Mouse (Mus musculus) hindbrain, embryonic 14.5 days (tissue): Measurements from ENCODE around the gene Carm1. TPM values are rescaled to one million over a fixed set of nuclear protein-coding genes. Genes with fewer than 3 reads are reported as not detected.
A peak's percentile ranks its signal among the peaks of the same experiment; 100 is the strongest.
"Not testable (repeated sequence)": the region's sequence is repeated elsewhere in the genome, so short reads cannot be mapped to it uniquely, and the experiment has no call there.

Source experiments
- ATAC-seq: fragments of 200-750 bp; cut with Nextera tagmentation; 2 replicates; pipeline ENCODE4 v1.8.0; 2017; ENCODE audit warnings: moderate number of reproducible peaks, mild to moderate bottlenecking, moderate TSS enrichment, moderate library complexity; ENCODE audit not compliant: low FRiP score
- DNase-seq: peaks from one replicate; pipeline ENCODE4 v3.0.0-alpha.2; 2015; ENCODE audit warnings: low spot score
- H3K27ac ChIP-seq: fragments of 300-500 bp; sonication (generic); 2 replicates; pipeline ENCODE4 v1.5.1; 2014; ENCODE audit warnings: mild to moderate bottlenecking, moderate library complexity
- H3K27me3 ChIP-seq: fragments of 300-500 bp; sonication (generic); 2 replicates; pipeline ENCODE4 v1.6.1; 2014; ENCODE audit warnings: mild to moderate bottlenecking, low read length, mixed read lengths; ENCODE audit not compliant: control insufficient read depth, insufficient read depth
- H3K36me3 ChIP-seq: fragments of 300-500 bp; sonication (generic); replicated peaks from 2 replicates; pipeline ENCODE4 v1.6.1; 2014; ENCODE audit not compliant: control insufficient read depth, insufficient read depth
- H3K4me1 ChIP-seq: fragments of 300-500 bp; sonication (generic); replicated peaks from 2 replicates; pipeline ENCODE4 v1.6.1; 2014; ENCODE audit warnings: antibody characterized with exemption, low read length, mixed read lengths; ENCODE audit not compliant: control insufficient read depth, insufficient read depth
- H3K4me2 ChIP-seq: fragments of 300-500 bp; sonication (generic); replicated peaks from 2 replicates; pipeline ENCODE4 v1.6.1; 2014; ENCODE audit warnings: mild to moderate bottlenecking, moderate library complexity
- H3K4me3 ChIP-seq: fragments of 300-500 bp; sonication (generic); replicated peaks from 2 replicates; pipeline ENCODE4 v1.5.1; 2014; ENCODE audit warnings: mild to moderate bottlenecking, low read length
- H3K9ac ChIP-seq: fragments of 300-500 bp; sonication (generic); 2 replicates; pipeline ENCODE4 v1.6.1; 2014
- H3K9me3 ChIP-seq: fragments of 300-500 bp; sonication (generic); 2 replicates; pipeline ENCODE4 v1.6.1; 2016; ENCODE audit warnings: low read length; ENCODE audit not compliant: control insufficient read depth
- WGBS: fragments of 180-500 bp; shearing (Covaris S2); extraction: QIAGEN DNeasy Blood & Tissue Kit; methylation state at CpG from one replicate; pipeline ENCODE4 v1.1.7; 2014; 5-methylcytosine and 5-hydroxymethylcytosine counted together
- polyA plus RNA-seq: library from polyadenylated mRNA; unstranded; fragments of >200 nt; fragmentation: Nextera tagmentation; extraction: Ambion mirVana; gene quantifications from 2 replicates; pipeline ENCODE4 v1.2.1, GENCODE M21; 2014

Gene Carm1
- polyA plus RNA-seq, 1 experiment from 2014 or later: 37.0 TPM

DNA sequence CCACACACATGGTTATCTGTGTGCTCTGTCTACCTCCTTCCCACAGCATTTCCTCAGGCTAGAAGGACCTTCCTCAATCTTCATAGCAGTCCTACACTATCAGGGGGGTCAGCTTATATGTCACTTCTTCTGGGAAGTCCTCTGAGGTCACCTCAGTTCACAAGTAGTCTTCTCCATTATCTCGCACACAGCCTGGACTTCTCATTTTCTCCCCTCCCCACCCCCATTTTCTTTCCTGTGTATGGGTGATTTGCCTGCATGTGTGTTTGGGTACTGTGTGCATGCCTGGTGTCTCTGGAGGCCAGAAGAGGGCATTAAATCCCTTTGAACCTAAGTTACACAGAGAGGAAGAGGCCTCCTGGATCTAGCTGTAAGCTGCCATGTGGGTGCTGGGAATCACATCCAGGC, 18.8 kb upstream of the Carm1 start:
- whole genome bisulfite sequencing: 71% methylated on average over 1 of the region's 1 CpGs
- Histone ChIP-seq H3K4me2 (no peak overlapping the region), H3K4me3 (no peak overlapping the region), H3K27ac (no peak overlapping the region), H3K4me1 (no peaks in the 10 kb centered on the region), H3K9me3 (no peaks in the 10 kb centered on the region), H3K36me3 (no peaks in the 10 kb centered on the region), H3K9ac (no peak overlapping the region), H3K27me3 (no peaks in the 10 kb centered on the region)
- ATAC-seq (no peak), DNase-seq (no peak)

GRCm38 (mm10) chr9:21536501-21536900, 10.2 kb upstream of the Carm1 start:
- WGBS: 96% methylated on average over 14 of the region's 14 CpGs
- no peak for DNase-seq
- Histone ChIP-seq H3K4me2 (no peak overlapping the region), H3K9ac (no peak overlapping the region), H3K4me1 (no peaks in the 10 kb centered on the region), H3K27ac (no peak overlapping the region), H3K36me3 (no peaks in the 10 kb centered on the region), H3K27me3 (no peaks in the 10 kb centered on the region), H3K4me3 (no peak overlapping the region), H3K9me3 (no peaks in the 10 kb centered on the region)
- no peak for ATAC-seq

GRCm38 (mm10) chr9:21537009-21537408, 9.7 kb upstream of the Carm1 start:
- DNase-seq (no peak), ATAC-seq (no peak)
- Histone ChIP-seq H3K4me1 (no peaks in the 10 kb centered on the region), H3K9me3 (no peaks in the 10 kb centered on the region), H3K4me2 (no peak overlapping the region), H3K9ac (no peak overlapping the region), H3K36me3 (no peaks in the 10 kb centered on the region), H3K27ac (no peak overlapping the region), H3K27me3 (no peaks in the 10 kb centered on the region), H3K4me3 (no peak overlapping the region)
- whole genome bisulfite sequencing: 88% methylated on average over 4 of the region's 4 CpGs

DNA sequence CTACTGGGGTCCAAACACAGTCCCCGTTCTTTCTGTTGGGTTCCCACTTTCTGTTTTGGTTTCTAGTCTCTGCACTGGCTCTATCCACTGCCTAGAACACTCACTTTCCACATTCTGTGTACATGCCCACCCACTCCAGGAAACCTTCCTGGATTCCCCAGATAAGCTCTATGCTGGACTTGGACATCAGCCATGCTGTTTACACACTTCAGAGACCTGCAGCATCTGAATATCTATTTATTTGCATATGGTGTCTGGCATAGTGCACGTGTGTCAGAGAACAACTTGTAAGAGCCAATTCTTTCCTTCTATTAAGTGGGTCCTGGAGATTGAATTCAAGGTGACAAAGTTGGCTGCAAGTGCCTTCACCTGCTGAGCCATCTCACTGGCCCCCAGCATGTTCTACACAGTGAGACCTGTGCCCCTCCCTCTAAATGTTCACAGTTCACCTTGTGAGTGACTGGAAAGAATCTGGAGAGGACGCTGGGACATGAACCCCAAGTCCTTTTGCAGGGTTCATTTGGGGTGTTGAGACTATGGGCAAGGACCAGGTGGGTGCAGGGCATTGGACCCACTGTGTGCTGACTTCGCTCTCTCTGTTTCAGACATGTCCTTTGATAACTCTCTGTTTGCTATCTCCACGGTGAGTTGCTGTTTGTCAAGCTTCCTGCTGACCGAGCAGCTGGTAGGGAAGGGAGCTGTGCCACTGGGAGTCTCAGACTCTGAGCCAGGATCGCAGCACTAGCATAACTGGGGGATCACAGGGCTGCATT, 6.5 kb upstream of the Carm1 start:
- WGBS: 77% methylated on average over 7 of the region's 7 CpGs
- Histone ChIP-seq H3K9ac (no peak overlapping the region), H3K4me1 (no peaks in the 10 kb centered on the region; the same call in 1 of the 2 replicates), H3K27ac (no peak overlapping the region), H3K9me3 (no peaks in the 10 kb centered on the region), H3K4me2 (no peak overlapping the region), H3K36me3 (no peaks in the 10 kb centered on the region), H3K27me3 (no peaks in the 10 kb centered on the region), H3K4me3 (no peak overlapping the region)
- DNase-seq (no peak), ATAC-seq (no peak)

DNA sequence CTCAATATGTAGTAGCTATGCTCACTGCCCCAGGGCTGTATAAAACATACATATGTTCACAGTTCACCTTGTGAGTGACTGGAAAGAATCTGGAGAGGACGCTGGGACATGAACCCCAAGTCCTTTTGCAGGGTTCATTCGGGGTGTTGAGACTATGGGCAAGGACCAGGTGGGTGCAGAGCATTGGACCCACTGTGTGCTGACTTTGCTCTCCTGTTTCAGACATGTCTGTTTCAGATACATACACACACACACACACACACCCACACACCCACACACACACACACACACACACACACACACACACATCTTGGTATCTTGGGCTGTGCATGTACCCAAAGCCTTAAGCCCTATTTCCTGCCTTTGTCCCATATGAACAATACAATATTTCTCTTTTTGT, 4.7 kb upstream of the Carm1 start:
- not testable (repeated sequence) for ATAC-seq, H3K4me2 ChIP-seq, H3K36me3 ChIP-seq, H3K27ac ChIP-seq, H3K27me3 ChIP-seq, DNase-seq, H3K9ac ChIP-seq, H3K4me1 ChIP-seq, H3K9me3 ChIP-seq, H3K4me3 ChIP-seq
- 89% methylated on average over 2 of the region's 2 CpGs for whole genome bisulfite sequencing

GRCm38 (mm10) chr9:21545351-21545915, 1.3 kb upstream of the Carm1 start:
- WGBS: 6% methylated on average over 9 of the region's 9 CpGs
- Histone ChIP-seq H3K27ac (peak overlapping the region; percentile 98), H3K27me3 (no peaks in the 10 kb centered on the region), H3K9ac (peak overlapping the region; percentile 98), H3K4me1 (peaks cover 15% of the 10 kb centered on the region), H3K9me3 (no peaks in the 10 kb centered on the region), H3K4me2 (peak overlapping the region; percentile 74), H3K4me3 (peak overlapping the region; percentile 83), H3K36me3 (peaks cover 8% of the 10 kb centered on the region)
- DNase-seq (no peak), ATAC-seq (peak; percentile 46)

DNA sequence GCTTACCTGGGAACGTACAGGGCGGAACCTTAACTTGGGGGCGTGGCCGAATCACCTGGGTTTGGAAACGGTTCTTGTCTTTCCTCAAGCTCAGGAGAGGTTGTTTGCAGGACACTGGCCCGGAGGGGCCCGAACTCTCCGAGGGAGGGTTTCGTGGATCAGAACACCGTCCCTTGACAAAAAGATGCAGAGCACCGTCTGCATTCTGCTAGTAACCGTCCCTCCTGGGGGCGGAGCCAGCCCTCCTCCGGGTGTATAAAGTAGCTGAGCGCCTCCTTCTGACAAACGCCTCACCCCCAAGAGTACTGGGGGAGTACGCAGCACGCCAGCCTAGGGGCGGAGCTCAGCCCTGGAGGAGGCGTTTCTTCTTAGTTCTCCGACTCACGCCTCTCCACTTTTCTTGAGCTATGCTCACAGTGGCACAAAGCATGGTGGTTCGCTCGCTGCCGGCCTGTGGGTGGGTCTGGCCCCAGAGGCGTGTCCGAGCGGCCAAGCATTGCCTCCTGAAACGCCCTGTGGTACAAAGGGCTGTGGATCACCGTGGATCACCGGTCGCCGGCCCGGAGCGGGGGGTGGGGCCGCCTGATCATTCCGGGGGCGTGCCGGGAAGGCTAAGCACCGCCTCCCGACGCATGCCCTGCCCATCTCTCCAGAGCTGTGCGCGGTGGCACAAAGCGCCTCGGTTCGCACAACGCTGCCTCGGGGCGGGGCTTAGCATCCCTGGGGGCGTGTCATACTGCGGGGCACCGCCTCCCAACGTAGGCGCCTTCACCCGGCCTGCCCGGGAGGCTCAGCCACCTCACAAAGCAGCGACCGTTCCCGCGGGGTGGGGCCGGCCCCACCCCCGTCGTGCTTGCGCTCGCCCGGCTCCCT, 542 bp upstream of the Carm1 start:
- peak overlapping the region; percentile 98 for H3K27ac ChIP-seq
- under 1% methylated on average over 56 of the region's 67 CpGs for WGBS
- peaks cover 15% of the 10 kb centered on the region for H3K36me3 ChIP-seq
- H3K27me3 ChIP-seq: no peaks in the 10 kb centered on the region
- H3K4me3 ChIP-seq: peak overlapping the region; percentile 83
- DNase-seq (peak; percentile 99), ATAC-seq (peak; percentile 94)
- peak overlapping the region; percentile 98 for H3K9ac ChIP-seq
- H3K4me2 ChIP-seq: peak overlapping the region; percentile 74
- no peaks in the 10 kb centered on the region for H3K9me3 ChIP-seq
- peaks cover 15% of the 10 kb centered on the region for H3K4me1 ChIP-seq

GRCm38 (mm10) chr9:21547075-21547941, 614 bp downstream of the Carm1 start:
- DNase-seq (peak; percentile 50), ATAC-seq (peak; percentile 19)
- WGBS: under 1% methylated on average over 56 of the region's 66 CpGs
- peak overlapping the region; percentile 83 for H3K4me3 ChIP-seq
- H3K27me3 ChIP-seq: no peaks in the 10 kb centered on the region
- H3K9me3 ChIP-seq: no peaks in the 10 kb centered on the region
- peak overlapping the region; percentile 74 for H3K4me2 ChIP-seq
- peaks cover 21% of the 10 kb centered on the region for H3K36me3 ChIP-seq
- H3K9ac ChIP-seq: peak overlapping the region; percentile 98
- H3K4me1 ChIP-seq: peaks cover 15% of the 10 kb centered on the region
- H3K27ac ChIP-seq: peak overlapping the region; percentile 98
